Mouse (Mus musculus) urinary bladder, postnatal 10 days (tissue): ENCODE results near the gene 1700028J19Rik.
A peak's percentile ranks its signal among the peaks of the same experiment; 100 is the strongest.

Experiments used
- DNase-seq: peaks from one replicate; pipeline ENCODE4 v3.0.0; 2022; ENCODE audit warnings: low spot score

The 1700028J19Rik gene

GRCm38 (mm10) chr7:44246055-44246983 is at the start of gene 1700028J19Rik, which contains the start of gene 2410002F23Rik:
1700028J19Rik (minus strand) TSS chr7:44246695.
2410002F23Rik (plus strand) TSS chr7:44246722.
- DNase-seq: peak; percentile 65

- no peak for DNase-seq
These were observed 44.9 kb upstream of the 1700028J19Rik start for GRCm38 (mm10) chr7:44291418-44291817.

- DNase-seq: no peak
These were observed 44.5 kb upstream of the 1700028J19Rik start for GRCm38 (mm10) chr7:44290986-44291385.

- DNase-seq: no peak
These were observed 41.3 kb upstream of the 1700028J19Rik start for GRCm38 (mm10) chr7:44287760-44288159.

- DNase-seq: no peak
These were observed 35.1 kb upstream of the 1700028J19Rik start for GRCm38 (mm10) chr7:44281586-44281985.

GRCm38 (mm10) chr7:44280959-44281358 is 34.5 kb upstream of the 1700028J19Rik start:
- no peak for DNase-seq

- no peak for DNase-seq
These were observed 30.7 kb upstream of the 1700028J19Rik start for GRCm38 (mm10) chr7:44277250-44277622.

GRCm38 (mm10) chr7:44276461-44277249 is 30.2 kb upstream of the 1700028J19Rik start:
- no peak for DNase-seq

- no peak for DNase-seq
These were observed 29.1 kb upstream of the 1700028J19Rik start for GRCm38 (mm10) chr7:44275546-44275945.

- no peak for DNase-seq
These were observed 27.6 kb upstream of the 1700028J19Rik start for GRCm38 (mm10) chr7:44274096-44274495.

- DNase-seq: no peak
These were observed 27.0 kb upstream of the 1700028J19Rik start for GRCm38 (mm10) chr7:44273446-44273845.

GRCm38 (mm10) chr7:44272546-44272945 is 26.1 kb upstream of the 1700028J19Rik start:
- no peak for DNase-seq

- no peak for DNase-seq
These were observed 24.8 kb upstream of the 1700028J19Rik start for GRCm38 (mm10) chr7:44271309-44271708.

GRCm38 (mm10) chr7:44269397-44269796 is 22.9 kb upstream of the 1700028J19Rik start:
- DNase-seq: no peak

- no peak for DNase-seq
These were observed 21.6 kb upstream of the 1700028J19Rik start for GRCm38 (mm10) chr7:44268117-44268516.

GRCm38 (mm10) chr7:44262791-44263643 is 16.5 kb upstream of the 1700028J19Rik start:
- peak; percentile 79 for DNase-seq

GRCm38 (mm10) chr7:44261147-44261546 is 14.7 kb upstream of the 1700028J19Rik start, which contains the start of gene Gm15517:
Gm15517 (plus strand) TSS chr7:44261447.
- DNase-seq: no peak

- no peak for DNase-seq
These were observed 13.9 kb upstream of the 1700028J19Rik start for GRCm38 (mm10) chr7:44260410-44260809.

GRCm38 (mm10) chr7:44257278-44257677 is 10.8 kb upstream of the 1700028J19Rik start, which contains the start of gene Acp4:
Acp4 (minus strand) TSS chr7:44257378.
- no peak for DNase-seq

GRCm38 (mm10) chr7:44254930-44255329 is 8.4 kb upstream of the 1700028J19Rik start:
- no peak for DNase-seq

- DNase-seq: no peak
These were observed 6.6 kb upstream of the 1700028J19Rik start for GRCm38 (mm10) chr7:44253023-44253616.
